Mouse (Mus musculus) olfactory bulb, adult 2 months (tissue): Measurements from ENCODE around the gene Asap3. TPM values are rescaled to one million over a fixed set of nuclear protein-coding genes. Genes with fewer than 3 reads are reported as not detected.

Experiments used
- H3K27ac ChIP-seq: fragments of 200-500 bp; 2 replicates; pipeline ENCODE4 v1.5.1; 2012; ENCODE audit warnings: low read depth, low read length; ENCODE audit not compliant: insufficient read depth
- H3K4me1 ChIP-seq: fragments of 200-500 bp; 2 replicates; pipeline ENCODE4 v1.6.1; 2012; ENCODE audit warnings: low read length; ENCODE audit not compliant: control insufficient read depth, insufficient read depth
- H3K4me3 ChIP-seq: fragments of 200-500 bp; 2 replicates; pipeline ENCODE4 v1.5.1; 2012; ENCODE audit warnings: mild to moderate bottlenecking, low read depth, low read length, moderate library complexity; ENCODE audit not compliant: insufficient read depth
- CTCF ChIP-seq: fragments of 200-500 bp; IDR thresholded peaks from 2 replicates; pipeline ENCODE4 v1.5.1; 2012; ENCODE audit warnings: low read depth, mild to moderate bottlenecking, low read length, moderate library complexity; ENCODE audit not compliant: insufficient read depth
- POLR2A ChIP-seq: fragments of 200-500 bp; IDR thresholded peaks from 2 replicates; pipeline ENCODE4 v1.6.1; 2012; ENCODE audit warnings: mild to moderate bottlenecking, low read depth, low read length, moderate library complexity; ENCODE audit not compliant: insufficient read depth
- WGBS: fragments of 180-500 bp; shearing (Covaris S2); methylation state at CpG from one replicate; pipeline ENCODE4 v1.1.7; 2018; 5-methylcytosine and 5-hydroxymethylcytosine counted together
- polyA plus RNA-seq: library from polyadenylated mRNA; stranded (reverse); fragments of >200 nt; gene quantifications from 2 replicates; pipeline ENCODE4 v1.2.4, GENCODE M21; 2012; ENCODE audit warnings: low replicate concordance; ENCODE audit not compliant: missing spikeins, insufficient read depth, insufficient read length

Asap3 gene
- polyA plus RNA-seq, 1 experiment, result not detected

DNA sequence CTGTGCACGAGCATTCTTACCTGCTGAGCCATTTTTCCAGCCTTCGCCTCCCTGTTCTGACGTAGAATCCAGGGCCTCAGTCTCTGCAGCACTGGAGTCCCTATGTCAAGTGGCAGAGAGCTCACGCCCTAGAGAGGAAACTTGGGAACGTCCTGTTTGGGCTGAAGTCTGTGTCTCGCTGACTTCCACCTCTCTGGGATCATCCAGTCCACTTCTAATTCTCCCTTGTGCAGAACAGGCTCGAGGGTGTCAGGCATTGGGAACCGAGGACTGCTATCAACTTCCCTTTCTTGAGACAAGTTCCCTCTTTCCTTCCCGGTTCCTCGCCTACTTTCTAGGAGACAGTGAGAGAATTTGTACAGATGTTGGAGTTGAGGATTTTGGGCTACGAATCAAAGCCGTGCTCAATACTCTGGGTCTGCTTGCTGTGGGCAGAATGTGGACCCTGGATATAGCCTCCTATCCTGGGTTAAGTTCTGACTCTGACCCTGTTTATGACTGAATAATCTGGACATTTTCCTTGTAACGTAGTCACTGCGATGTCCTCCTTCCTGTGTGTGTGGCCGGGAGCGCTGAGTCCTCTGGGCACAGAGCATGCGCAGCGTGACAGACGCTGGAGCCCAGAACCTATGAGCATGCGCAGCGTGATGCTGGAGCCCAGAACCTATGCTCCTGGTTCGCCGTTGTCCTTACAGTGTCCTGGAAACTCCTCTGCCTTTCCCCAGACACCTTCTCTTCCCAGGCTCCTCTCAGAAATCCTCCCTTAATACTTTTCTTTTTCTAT lies 18.7 kb downstream of the Asap3 start:
- Histone ChIP-seq H3K27ac (no peak overlapping the region), H3K4me1 (peaks cover 11% of the 10 kb centered on the region), H3K4me3 (no peak overlapping the region)
- TF ChIP-seq POLR2A (no peak), CTCF (no peak)
- WGBS, result 87% methylated on average over 23 of the region's 23 CpGs

DNA sequence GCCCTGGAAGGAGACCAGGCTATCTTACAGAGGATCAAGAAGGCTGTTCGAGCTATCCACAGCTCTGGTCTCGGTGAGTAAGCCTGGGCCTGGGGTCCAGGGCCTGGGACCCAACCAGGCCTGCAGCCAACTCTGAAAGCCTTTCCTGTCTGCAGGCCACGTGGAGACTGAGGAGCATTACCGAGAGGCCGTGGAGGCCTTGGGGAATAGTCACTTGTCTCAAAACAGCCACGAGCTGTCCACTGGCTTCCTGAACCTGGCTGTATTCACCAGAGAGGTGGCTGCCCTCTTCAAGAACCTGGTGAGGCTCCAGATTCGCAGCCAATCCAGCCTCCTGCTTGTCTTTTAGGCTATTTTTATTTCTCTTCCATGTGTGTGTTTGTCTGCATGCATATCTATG lies 21.2 kb downstream of the Asap3 start:
- Histone ChIP-seq H3K4me1 (peaks cover 6% of the 10 kb centered on the region), H3K4me3 (no peak overlapping the region), H3K27ac (no peak overlapping the region)
- no peak for TF ChIP-seq CTCF
- TF ChIP-seq POLR2A, result no peak
- WGBS, result 71% methylated on average over 7 of the region's 7 CpGs

DNA sequence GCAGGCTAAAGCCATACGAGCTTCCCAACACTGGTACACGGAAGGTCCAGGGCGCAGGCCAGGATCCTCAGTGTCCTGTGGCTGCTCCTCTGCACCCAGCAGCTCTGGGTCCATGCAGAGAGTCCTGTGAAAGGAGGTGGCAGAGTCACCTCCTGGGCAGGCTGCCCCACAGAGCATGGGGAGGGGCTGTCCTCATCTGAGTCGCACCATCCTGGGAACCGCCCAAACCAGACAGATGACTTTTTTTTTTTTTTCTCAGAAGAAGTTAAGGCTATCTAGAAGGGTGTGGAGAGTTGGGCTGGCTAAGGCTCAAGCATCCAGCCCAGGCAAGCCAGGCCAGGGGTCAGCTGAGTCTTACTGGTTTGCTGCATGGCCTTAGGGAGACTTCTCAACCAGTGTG lies 22.5 kb downstream of the Asap3 start:
- Histone ChIP-seq H3K4me3 (no peak overlapping the region), H3K27ac (no peak overlapping the region), H3K4me1 (peaks cover 5% of the 10 kb centered on the region)
- no peak for TF ChIP-seq POLR2A
- no peak for TF ChIP-seq CTCF
- WGBS, result 94% methylated on average over 5 of the region's 5 CpGs

DNA sequence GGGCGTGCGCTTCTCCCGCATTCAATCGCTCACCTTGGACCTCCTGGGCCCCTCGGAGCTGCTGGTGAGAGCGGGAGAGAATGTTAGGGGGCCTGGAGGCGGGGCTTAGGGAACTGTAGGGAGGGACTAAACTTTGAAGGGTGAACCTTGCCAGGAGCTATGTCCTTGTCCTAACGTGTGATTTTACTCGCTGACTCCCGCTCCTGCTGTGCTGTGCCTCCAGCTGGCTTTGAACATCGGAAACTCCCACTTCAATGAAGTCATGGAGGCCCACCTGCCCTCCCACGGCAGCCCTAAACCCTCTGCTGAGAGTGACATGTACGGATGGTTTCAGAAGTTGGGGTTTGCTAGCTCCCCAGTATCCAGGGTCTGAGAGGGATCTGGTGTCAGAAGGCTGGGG lies 32.5 kb downstream of the Asap3 start:
- Histone ChIP-seq H3K4me3 (no peak overlapping the region), H3K27ac (no peak overlapping the region), H3K4me1 (no peaks in the 10 kb centered on the region)
- WGBS, result 49% methylated on average over 13 of the region's 13 CpGs
- TF ChIP-seq CTCF (no peak), POLR2A (no peak)

DNA sequence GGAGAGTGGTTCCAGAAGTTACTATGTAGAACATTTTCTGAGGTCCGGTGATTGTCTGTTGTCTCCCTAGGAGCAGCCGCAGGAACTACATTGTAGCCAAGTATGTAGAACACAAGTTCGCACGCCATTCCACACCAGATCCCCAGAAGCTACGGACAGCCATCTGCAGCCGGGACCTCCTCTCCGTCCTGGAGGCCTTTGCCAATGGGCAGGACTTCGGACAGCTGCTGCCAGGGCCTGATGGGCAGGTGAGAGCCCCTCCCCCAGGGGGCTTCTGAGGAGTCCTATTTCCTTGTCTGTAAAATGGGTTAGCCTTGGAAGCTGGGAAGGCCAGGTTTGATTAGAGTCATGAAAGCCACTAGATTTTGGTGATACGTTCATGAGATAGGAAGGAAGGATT lies 32.9 kb downstream of the Asap3 start:
- Histone ChIP-seq H3K27ac (no peak overlapping the region), H3K4me1 (no peaks in the 10 kb centered on the region), H3K4me3 (no peak overlapping the region)
- WGBS, result 82% methylated on average over 9 of the region's 9 CpGs
- TF ChIP-seq CTCF, result no peak
- no peak for TF ChIP-seq POLR2A

DNA sequence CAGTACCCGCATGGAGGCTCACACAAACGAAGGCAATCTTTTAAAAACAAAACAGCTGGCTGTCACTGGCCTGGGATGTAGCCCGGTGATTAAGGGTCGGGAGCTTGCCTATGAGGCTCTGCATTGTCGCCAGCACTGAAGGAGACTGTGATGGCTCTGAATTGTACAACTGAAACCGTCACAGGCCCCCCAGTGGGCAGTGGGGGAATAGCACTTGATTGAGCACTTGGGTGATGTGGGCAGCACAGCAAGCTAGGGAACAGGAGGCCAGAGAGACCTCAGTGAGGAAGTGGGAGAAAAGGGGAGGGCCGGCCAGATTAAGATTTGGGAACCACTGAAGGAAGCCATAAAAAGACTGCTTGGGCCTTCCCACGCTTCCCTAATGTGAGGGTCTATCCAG lies 33.5 kb downstream of the Asap3 start:
- no peak overlapping the region for H3K27ac ChIP-seq
- WGBS, result 31% methylated on average over 8 of the region's 8 CpGs
- TF ChIP-seq POLR2A (no peak), CTCF (peak; percentile 61)
- H3K4me1 ChIP-seq, result no peaks in the 10 kb centered on the region
- H3K4me3 ChIP-seq, result no peak overlapping the region

DNA sequence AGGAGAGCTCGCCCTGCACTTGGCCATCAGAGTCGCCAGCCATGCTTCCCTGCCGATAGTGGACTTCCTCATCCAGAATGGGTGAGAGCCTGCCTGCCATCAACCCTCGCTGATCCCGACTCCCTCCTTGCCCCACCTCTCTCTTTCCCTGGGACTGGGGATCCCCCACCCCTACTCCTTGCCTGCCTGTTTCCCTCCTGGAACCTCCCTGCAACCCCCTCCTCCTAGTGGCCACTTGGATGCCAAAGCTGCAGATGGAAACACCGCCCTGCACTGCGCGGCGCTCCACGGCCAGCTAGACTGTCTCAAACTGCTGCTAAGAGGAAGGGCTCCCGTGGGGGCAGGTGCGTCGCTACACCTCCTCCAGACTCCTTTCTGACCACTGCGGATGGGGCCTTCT lies 34.0 kb downstream of the Asap3 start:
- H3K4me1 ChIP-seq, result no peaks in the 10 kb centered on the region
- H3K27ac ChIP-seq, result no peak overlapping the region
- H3K4me3 ChIP-seq, result no peak overlapping the region
- 81% methylated on average over 14 of the region's 14 CpGs for WGBS
- no peak for TF ChIP-seq CTCF
- TF ChIP-seq POLR2A, result no peak

DNA sequence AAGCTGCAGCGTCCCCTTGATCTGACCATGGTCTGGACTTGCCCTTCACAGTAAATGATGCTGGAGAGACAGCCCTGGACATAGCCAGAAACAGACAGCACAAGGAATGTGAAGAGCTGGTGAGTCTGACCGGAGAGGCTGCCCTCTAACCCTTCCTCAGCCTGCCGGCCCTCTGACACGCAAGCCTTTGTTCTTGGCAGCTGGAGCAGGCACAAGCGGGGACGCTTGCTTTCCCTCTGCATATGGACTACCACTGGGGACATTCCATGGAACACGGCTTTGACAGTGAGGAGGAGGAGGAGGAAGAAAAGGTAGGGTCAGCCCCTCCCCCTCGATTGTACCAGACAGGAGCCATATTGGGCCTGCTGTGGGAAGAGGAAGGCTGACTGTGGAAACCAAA lies 34.8 kb downstream of the Asap3 start:
- TF ChIP-seq CTCF (no peak), POLR2A (no peak)
- Histone ChIP-seq H3K27ac (no peak overlapping the region), H3K4me1 (no peaks in the 10 kb centered on the region), H3K4me3 (no peak overlapping the region)
- 73% methylated on average over 8 of the region's 8 CpGs for WGBS

DNA sequence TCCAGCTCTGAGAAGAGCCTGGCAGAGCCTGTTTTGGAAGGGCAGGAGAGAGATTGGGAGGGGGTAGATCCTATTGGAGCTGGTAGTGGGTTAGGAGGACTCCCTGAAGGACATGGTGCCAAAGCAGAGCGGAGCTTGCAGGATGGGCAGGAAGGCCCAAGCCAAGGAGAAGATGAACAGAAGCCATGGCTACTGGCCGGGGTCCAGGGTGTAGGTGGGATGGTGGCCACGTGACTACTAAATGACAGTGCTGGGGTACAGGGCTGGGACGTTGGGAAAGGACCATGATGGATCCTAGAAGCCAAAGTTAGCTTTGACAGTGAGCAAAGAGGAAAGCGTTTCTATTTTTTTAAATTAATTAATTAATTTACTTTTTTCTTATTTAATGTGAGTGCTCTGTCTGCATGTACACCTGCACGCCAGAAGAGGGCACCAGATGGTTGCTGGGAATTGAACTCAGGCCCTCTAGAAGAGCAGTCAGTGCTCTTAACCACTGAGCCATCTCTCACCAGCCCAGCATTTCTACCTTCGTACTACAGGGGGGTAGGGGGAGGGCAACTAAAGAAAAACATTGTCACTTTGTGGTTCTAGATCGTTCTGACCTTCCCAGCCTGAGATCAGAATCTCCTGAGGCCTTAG lies 36.0 kb downstream of the Asap3 start:
- 53% methylated on average over 8 of the region's 8 CpGs for WGBS
- H3K4me1 ChIP-seq, result peaks cover 5% of the 10 kb centered on the region

More for the DNA sequence above, 36.0 kb downstream of the Asap3 start:
- Histone ChIP-seq H3K4me3 (no peak overlapping the region), H3K27ac (no peak overlapping the region)
- TF ChIP-seq POLR2A (no peak), CTCF (no peak)
